Mouse (Mus musculus) embryonic facial prominence, embryonic 10.5 days (tissue): ENCODE results near the gene Ranbp3. TPM values are rescaled to one million over a fixed set of nuclear protein-coding genes. Genes with fewer than 3 reads are reported as not detected.

Source experiments
- DNase-seq: peaks from one replicate; pipeline ENCODE4 v3.0.0-alpha.2; 2017; ENCODE audit warnings: low spot score
- H3K27ac ChIP-seq: fragments of 300-500 bp; sonication (generic); replicated peaks from 2 replicates; pipeline ENCODE4 v1.5.1; 2016; ENCODE audit warnings: mild to moderate bottlenecking
- H3K27me3 ChIP-seq: fragments of 300-500 bp; sonication (generic); replicated peaks from 2 replicates; pipeline ENCODE4 v1.6.1; 2016; ENCODE audit warnings: low read depth, mild to moderate bottlenecking; ENCODE audit not compliant: poor library complexity, severe bottlenecking
- H3K36me3 ChIP-seq: fragments of 300-500 bp; sonication (generic); replicated peaks from 2 replicates; pipeline ENCODE4 v1.6.1; 2016; ENCODE audit warnings: mild to moderate bottlenecking, moderate library complexity
- H3K4me1 ChIP-seq: fragments of 300-500 bp; sonication (generic); 2 replicates; pipeline ENCODE4 v1.6.1; 2016
- H3K4me3 ChIP-seq: fragments of 300-500 bp; sonication (generic); 2 replicates; pipeline ENCODE4 v1.5.1; 2016; ENCODE audit warnings: mild to moderate bottlenecking, moderate library complexity
- H3K9me3 ChIP-seq: fragments of 300-500 bp; sonication (generic); 2 replicates; pipeline ENCODE4 v1.6.1; 2016; ENCODE audit warnings: mild to moderate bottlenecking
- WGBS: fragments of 180-500 bp; shearing (Covaris S2); methylation state at CpG from one replicate; pipeline ENCODE4 v1.1.7; 2016; 5-methylcytosine and 5-hydroxymethylcytosine counted together
- polyA plus RNA-seq: library from polyadenylated mRNA; unstranded; fragments of >200 nt; fragmentation: Nextera tagmentation; extraction: Ambion mirVana; gene quantifications from 2 replicates; pipeline ENCODE4 v1.2.1, GENCODE M21; 2016

Gene Ranbp3
- polyA plus RNA-seq, 1 experiment from 2014 or later = 132 TPM

- Histone ChIP-seq H3K4me3 (peak overlapping the region; percentile 68), H3K27ac (peak overlapping the region; percentile 85), H3K27me3 (no peaks in the 10 kb centered on the region), H3K4me1 (peaks cover 31% of the 10 kb centered on the region), H3K9me3 (no peaks in the 10 kb centered on the region), H3K36me3 (peaks cover 33% of the 10 kb centered on the region)
- 29% methylated on average over 22 of the region's 22 CpGs for WGBS
- DNase-seq = no peak
Measured at GRCm38 (mm10) chr17:56715914-56716654, 43.0 kb downstream of the Ranbp3 start.

- peaks cover 33% of the 10 kb centered on the region for H3K36me3 ChIP-seq
- no peaks in the 10 kb centered on the region for H3K9me3 ChIP-seq
- peak; percentile 98 for DNase-seq
- WGBS = under 1% methylated on average over 55 of the region's 55 CpGs
- peaks cover 31% of the 10 kb centered on the region for H3K4me1 ChIP-seq
- H3K4me3 ChIP-seq = peak overlapping the region; percentile 68
- peak overlapping the region; percentile 90 for H3K27ac ChIP-seq
- H3K27me3 ChIP-seq = no peaks in the 10 kb centered on the region
Measured at GRCm38 (mm10) chr17:56716655-56717362, 43.7 kb downstream of the Ranbp3 start.

GRCm38 (mm10) chr17:56717363-56718058 is 44.4 kb downstream of the Ranbp3 start, which contains the start of the genes Ndufa11 and Vmac:
Gene Ndufa11, plus strand, starts transcription at chr17:56717767.
Gene Vmac, minus strand, starts transcription at chr17:56718022.
- Histone ChIP-seq H3K27me3 (no peaks in the 10 kb centered on the region), H3K36me3 (peaks cover 33% of the 10 kb centered on the region), H3K4me1 (peaks cover 31% of the 10 kb centered on the region), H3K9me3 (no peaks in the 10 kb centered on the region), H3K27ac (peak within 1 kb of the TSS; percentile 90), H3K4me3 (peak within 1 kb of the TSS; percentile 68)
- DNase-seq = peak; percentile 97
- under 1% methylated on average over 59 of the region's 59 CpGs for WGBS

- WGBS = 92% methylated on average over 5 of the region's 5 CpGs
- no peak for DNase-seq
Measured at GRCm38 (mm10) chr17:56722441-56722840, 49.3 kb downstream of the Ranbp3 start.

GRCm38 (mm10) chr17:56723419-56724161 is 50.5 kb downstream of the Ranbp3 start:
- no peaks in the 10 kb centered on the region for H3K9me3 ChIP-seq
- H3K27ac ChIP-seq = no peak overlapping the region
- peaks cover 52% of the 10 kb centered on the region for H3K36me3 ChIP-seq
- H3K4me3 ChIP-seq = no peak overlapping the region
- H3K27me3 ChIP-seq = no peaks in the 10 kb centered on the region
- DNase-seq = no peak
- peaks cover 33% of the 10 kb centered on the region for H3K4me1 ChIP-seq
- WGBS = 85% methylated on average over 11 of the region's 11 CpGs

More at GRCm38 (mm10) chr17:56722441-56722840, 49.3 kb downstream of the Ranbp3 start:
- Histone ChIP-seq H3K9me3 (no peaks in the 10 kb centered on the region), H3K36me3 (peaks cover 52% of the 10 kb centered on the region), H3K4me3 (no peak overlapping the region), H3K27me3 (no peaks in the 10 kb centered on the region), H3K4me1 (peaks cover 28% of the 10 kb centered on the region), H3K27ac (no peak overlapping the region)

- no peak overlapping the region for H3K4me3 ChIP-seq
- H3K4me1 ChIP-seq = peaks cover 33% of the 10 kb centered on the region
- H3K27me3 ChIP-seq = no peaks in the 10 kb centered on the region
- H3K36me3 ChIP-seq = peaks cover 32% of the 10 kb centered on the region
- H3K27ac ChIP-seq = no peak overlapping the region
- no peaks in the 10 kb centered on the region for H3K9me3 ChIP-seq
- peak; percentile 45 for DNase-seq
- 8% methylated on average over 7 of the region's 7 CpGs for WGBS
Measured at GRCm38 (mm10) chr17:56727029-56727649, 54.0 kb downstream of the Ranbp3 start.

- 0 out of 2 replicates have a peak overlapping the region, but pooled peaks have one; percentile 16 for H3K27ac ChIP-seq
- WGBS = 10% methylated on average over 12 of the region's 12 CpGs
Measured at GRCm38 (mm10) chr17:56727659-56728058, 54.6 kb downstream of the Ranbp3 start.

GRCm38 (mm10) chr17:56728117-56728516 is 55.0 kb downstream of the Ranbp3 start:
- no peaks in the 10 kb centered on the region for H3K9me3 ChIP-seq
- H3K4me3 ChIP-seq = no peak overlapping the region
- peak; percentile 26 for DNase-seq
- peaks cover 22% of the 10 kb centered on the region for H3K36me3 ChIP-seq
- H3K4me1 ChIP-seq = peaks cover 33% of the 10 kb centered on the region
- H3K27ac ChIP-seq = peak overlapping the region; percentile 16; the same call in 1 of the 2 replicates
- WGBS = 30% methylated on average over 12 of the region's 12 CpGs
- H3K27me3 ChIP-seq = no peaks in the 10 kb centered on the region

More at GRCm38 (mm10) chr17:56727659-56728058, 54.6 kb downstream of the Ranbp3 start:
- Histone ChIP-seq H3K4me1 (peaks cover 33% of the 10 kb centered on the region), H3K9me3 (no peaks in the 10 kb centered on the region), H3K36me3 (peaks cover 27% of the 10 kb centered on the region), H3K4me3 (no peak overlapping the region), H3K27me3 (no peaks in the 10 kb centered on the region)
- peak; percentile 60 for DNase-seq

- H3K27ac ChIP-seq = no peak overlapping the region
- peaks cover 12% of the 10 kb centered on the region for H3K36me3 ChIP-seq
- no peaks in the 10 kb centered on the region for H3K27me3 ChIP-seq
- no peak for DNase-seq
- no peaks in the 10 kb centered on the region for H3K9me3 ChIP-seq
- no peak overlapping the region for H3K4me3 ChIP-seq
- peaks cover 33% of the 10 kb centered on the region for H3K4me1 ChIP-seq
- WGBS = 61% methylated on average over 6 of the region's 6 CpGs
Measured at GRCm38 (mm10) chr17:56729151-56729550, 56.1 kb downstream of the Ranbp3 start.

- WGBS = 58% methylated on average over 2 of the region's 2 CpGs
- H3K4me3 ChIP-seq = no peak overlapping the region
- no peak overlapping the region for H3K27ac ChIP-seq
- peaks cover 7% of the 10 kb centered on the region for H3K36me3 ChIP-seq
- no peaks in the 10 kb centered on the region for H3K9me3 ChIP-seq
- no peak for DNase-seq
- H3K4me1 ChIP-seq = peaks cover 33% of the 10 kb centered on the region
- no peaks in the 10 kb centered on the region for H3K27me3 ChIP-seq
Measured at GRCm38 (mm10) chr17:56729656-56730055, 56.6 kb downstream of the Ranbp3 start.

GRCm38 (mm10) chr17:56736534-56736933 is 63.4 kb downstream of the Ranbp3 start:
- Histone ChIP-seq H3K27me3 (0 out of 2 replicates have a peak, but pooled peaks cover 8% of the 10 kb centered on the region), H3K4me1 (no peaks in the 10 kb centered on the region), H3K36me3 (no peaks in the 10 kb centered on the region), H3K4me3 (no peak overlapping the region), H3K27ac (no peak overlapping the region), H3K9me3 (no peaks in the 10 kb centered on the region)
- DNase-seq = no peak
- 38% methylated on average over 8 of the region's 8 CpGs for WGBS
